8 mouse cellular contexts compared by ENCODE assay signal in genomic region chr4:149793156-149794009, GRCm38 (mm10). TPM values are rescaled to one million over a fixed set of nuclear protein-coding genes. Genes with fewer than 3 reads are reported as not detected.
DNase-seq lines count a peak whose midpoint lies in the region; ATAC-seq and TF ChIP-seq lines count a peak whose summit lies in the region.
"Had no signal": no experiment of that assay in that cellular context is flagged by ENCODE, and none has a peak within 500 bp of the region (broad histone marks: within the 10 kb centered on the region; RNA-seq: fewer than 3 reads in every experiment).

No protein-coding gene starts in this region.

- H3K9me3 ChIP-seq in kidney, embryonic 14.5 days (ENCODE audit: control insufficient read depth, low read length) = no peaks in the 10 kb centered on the region
- H3K9me3 ChIP-seq in G1E (replicated peaks) = no peaks in the 10 kb centered on the region
- H3K9me3 ChIP-seq in forebrain, embryonic 12.5 days = no peaks in the 10 kb centered on the region

- H3K9ac ChIP-seq in kidney, embryonic 14.5 days (ENCODE audit: low read depth, low read length) = no peak overlapping the region
- H3K9ac ChIP-seq in forebrain, embryonic 12.5 days = no peak overlapping the region

- no peak for ATAC-seq in kidney, embryonic 14.5 days (ENCODE audit: low FRiP score, low TSS enrichment)
- no peak for ATAC-seq in G1E (ENCODE audit: extremely low read depth, insufficient number of reproducible peaks, low FRiP score, poor library complexity, severe bottlenecking)
- no peak for ATAC-seq in forebrain, embryonic 12.5 days (ENCODE audit: low FRiP score)

- H3K27ac ChIP-seq in kidney, embryonic 14.5 days (ENCODE audit: low read depth, low read length) = no peak overlapping the region
- no peak overlapping the region for H3K27ac ChIP-seq in forebrain, embryonic 12.5 days

- 49% methylated on average over 13 of the region's 13 CpGs for WGBS in kidney, embryonic 14.5 days
- WGBS in forebrain, embryonic 12.5 days = 48% methylated on average over 13 of the region's 13 CpGs

- H3K4me3 ChIP-seq in kidney, embryonic 14.5 days (ENCODE audit: low read length) = no peak overlapping the region
- H3K4me3 ChIP-seq in G1E (ENCODE audit: low read depth, low read length) = no peak overlapping the region
- no peak overlapping the region for H3K4me3 ChIP-seq in forebrain, embryonic 12.5 days (replicated peaks)
- H3K4me3 ChIP-seq: myocyte had no signal

- H3K36me3 ChIP-seq in kidney, embryonic 14.5 days (ENCODE audit: control insufficient read depth, insufficient read depth, low read length) = no peaks in the 10 kb centered on the region
- H3K36me3 ChIP-seq in G1E (replicated peaks) = no peaks in the 10 kb centered on the region
- H3K36me3 ChIP-seq in forebrain, embryonic 12.5 days (replicated peaks) = no peaks in the 10 kb centered on the region

- peak; percentile 81 for DNase-seq in kidney, adult 9 months
- no peak for DNase-seq in G1E (ENCODE audit: low spot score)
- peak; percentile 50 for DNase-seq in embryo, embryonic 11 days
- DNase-seq in retina, postnatal 1 day = peak; percentile 55
- DNase-seq in gastrocnemius, postnatal 10 days = no peak

- no peaks in the 10 kb centered on the region for H3K4me1 ChIP-seq in kidney, embryonic 14.5 days (ENCODE audit: control insufficient read depth, insufficient read depth, low read length)
- H3K4me1 ChIP-seq in G1E (ENCODE audit: insufficient read depth, low read depth, low read length) = no peaks in the 10 kb centered on the region
- peaks cover 12% of the 10 kb centered on the region; the same call in 1 of the 2 replicates for H3K4me1 ChIP-seq in forebrain, embryonic 12.5 days

- no peak overlapping the region for H3K4me2 ChIP-seq in kidney, embryonic 14.5 days (replicated peaks; ENCODE audit: low read depth, low read length)
- H3K4me2 ChIP-seq in forebrain, embryonic 12.5 days = no peak overlapping the region

- no peaks in the 10 kb centered on the region for H3K27me3 ChIP-seq in kidney, embryonic 14.5 days (ENCODE audit: control insufficient read depth, insufficient read depth, low read length)
- H3K27me3 ChIP-seq in G1E (ENCODE audit: insufficient read depth, low read length) = 0 out of 2 replicates have a peak, but pooled peaks cover 4% of the 10 kb centered on the region
- peaks cover 12% of the 10 kb centered on the region; the same call in 1 of the 2 replicates for H3K27me3 ChIP-seq in forebrain, embryonic 12.5 days

- TF ChIP-seq CTCF in G1E (IDR thresholded peaks at IDR 0.05; ENCODE audit: low read depth, low read length) = peak; percentile 31; the same call in 1 of the 2 replicates

RNA-seq across cellular contexts. Expression of gene Slc25a33, which starts 19.3 kb away (rescaled TPM):
- 15.5 and 19.3 TPM in 2 replicates for polyA plus RNA-seq in kidney, embryonic 14.5 days (2014; fragmentation: Nextera tagmentation; extraction: Ambion mirVana)
- 2.3 and 6.3 TPM in 2 replicates for total RNA-seq in G1E (2014; fragmentation: Nextera tagmentation)
- total RNA-seq in G1E (2017) = 4.6 and 4.9 TPM in 2 replicates
- 3.7 and 4.4 TPM in 2 replicates for polyA plus RNA-seq in G1E (2012)
- polyA plus RNA-seq in forebrain, embryonic 12.5 days (2016; fragmentation: Nextera tagmentation; extraction: Ambion mirVana) = 12.1 and 12.6 TPM in 2 replicates
- total RNA-seq in gastrocnemius, postnatal 10 days (2021) = 1 to 10 TPM; 7.2 to 9.5 TPM

RNA-seq across cellular contexts. Expression of gene Tmem201, which starts 55.5 kb away (rescaled TPM):
- polyA plus RNA-seq in kidney, embryonic 14.5 days (2014; fragmentation: Nextera tagmentation; extraction: Ambion mirVana) = 28.3 and 29.1 TPM in 2 replicates
- total RNA-seq in G1E (2014; fragmentation: Nextera tagmentation) = 13.1 and 13.8 TPM in 2 replicates
- total RNA-seq in G1E (2017) = 3.0 and 3.1 TPM in 2 replicates
- 34.2 and 35.9 TPM in 2 replicates for polyA plus RNA-seq in G1E (2012)
- 39.4 and 41.0 TPM in 2 replicates for polyA plus RNA-seq in forebrain, embryonic 12.5 days (2016; fragmentation: Nextera tagmentation; extraction: Ambion mirVana)
- total RNA-seq in gastrocnemius, postnatal 10 days (2021) = 10 to 100 TPM; 49.7 to 52.2 TPM

Comparison
In these comparisons a context has a peak if more than half of its experiments do, and no peak if none do; other contexts are left out.
1. DNase-seq: peak in kidney, adult 9 months (single experiment), embryo, embryonic 11 days (single experiment) and retina, postnatal 1 day (single experiment); none in G1E (single experiment) and gastrocnemius, postnatal 10 days (single experiment).